Comparison of ENCODE assay signal across 11 mouse cellular contexts in genomic region chr9:123006071-123006470, GRCm38 (mm10). TPM values are rescaled to one million over a fixed set of nuclear protein-coding genes. Genes with fewer than 3 reads are reported as not detected.
DNase-seq lines count a peak whose midpoint lies in the region; ATAC-seq and TF ChIP-seq lines count a peak whose summit lies in the region.
"Had no signal": no experiment of that assay in that cellular context is flagged by ENCODE, and none has a peak within 500 bp of the region (broad histone marks: within the 10 kb centered on the region; RNA-seq: fewer than 3 reads in every experiment).

No protein-coding gene starts in this region.

- H3K36me3 ChIP-seq in midbrain, embryonic 14.5 days (ENCODE audit: control insufficient read depth, insufficient read depth, low read length) = peaks cover 24% of the 10 kb centered on the region
- peaks cover 45% of the 10 kb centered on the region for H3K36me3 ChIP-seq in midbrain, embryonic 13.5 days
- peaks cover 11% of the 10 kb centered on the region for H3K36me3 ChIP-seq in stomach, postnatal 0 days (ENCODE audit: control insufficient read depth, insufficient read depth, low read length)

- H3K27me3 ChIP-seq in midbrain, embryonic 14.5 days (ENCODE audit: control insufficient read depth, insufficient read depth, low read length) = no peaks in the 10 kb centered on the region
- H3K27me3 ChIP-seq in midbrain, embryonic 13.5 days = no peaks in the 10 kb centered on the region
- no peaks in the 10 kb centered on the region for H3K27me3 ChIP-seq in stomach, postnatal 0 days (ENCODE audit: control insufficient read depth, insufficient read depth, low read length)

- no peak for DNase-seq in gastrocnemius, adult 2 months
- no peak for DNase-seq in gastrocnemius, postnatal 14 days
- peak; percentile 51 for DNase-seq in midbrain, embryonic 14.5 days
- no peak for DNase-seq in stomach, postnatal 0 days (ENCODE audit: low spot score)
- DNase-seq in urinary bladder, postnatal 4 days (ENCODE audit: low spot score in 2 of 2) = no peak
- no peak for DNase-seq in gastrocnemius, postnatal 4 days (ENCODE audit: low spot score in 2 of 2)
- DNase-seq: kidney, adult 18-20 months; right cerebral cortex, adult 18-20 months had no signal

- 80% methylated on average over 6 of the region's 6 CpGs for WGBS in midbrain, embryonic 14.5 days
- 81% methylated on average over 6 of the region's 6 CpGs for WGBS in midbrain, embryonic 13.5 days
- 54% methylated on average over 6 of the region's 6 CpGs for WGBS in stomach, postnatal 0 days

- no peak overlapping the region for H3K27ac ChIP-seq in gastrocnemius, adult 2 months
- H3K27ac ChIP-seq in midbrain, embryonic 14.5 days (replicated peaks; ENCODE audit: low read depth, low read length) = no peak overlapping the region
- H3K27ac ChIP-seq in midbrain, embryonic 13.5 days = no peak overlapping the region
- no peak overlapping the region for H3K27ac ChIP-seq in cortical plate, adult 2 months (ENCODE audit: insufficient read depth, low read length)
- no peak overlapping the region for H3K27ac ChIP-seq in stomach, postnatal 0 days (replicated peaks)

- H3K9ac ChIP-seq in midbrain, embryonic 14.5 days (replicated peaks; ENCODE audit: low read length) = no peak overlapping the region
- H3K9ac ChIP-seq in midbrain, embryonic 13.5 days (replicated peaks) = no peak overlapping the region
- H3K9ac ChIP-seq in stomach, postnatal 0 days (ENCODE audit: low read length) = no peak overlapping the region

- intact Hi-C loops in gastrocnemius, adult 2 months (cut with DNase I) = no loop called here
- intact Hi-C loops in gastrocnemius, postnatal 14 days (cut with DNase I; ENCODE audit: low total_unique reads) = no loop called here

- no peak for TF ChIP-seq EP300 in stomach, postnatal 0 days (optimal IDR thresholded peaks at IDR 0.05)

- TF ChIP-seq POLR2A in cortical plate, adult 2 months (IDR thresholded peaks at IDR 0.05; ENCODE audit: extremely low read depth, insufficient read depth, low read length) = no peak

- H3K4me1 ChIP-seq in midbrain, embryonic 14.5 days (ENCODE audit: control insufficient read depth, insufficient read depth, low read length) = no peaks in the 10 kb centered on the region
- no peaks in the 10 kb centered on the region for H3K4me1 ChIP-seq in midbrain, embryonic 13.5 days (replicated peaks)
- no peaks in the 10 kb centered on the region for H3K4me1 ChIP-seq in cortical plate, adult 2 months (ENCODE audit: control insufficient read depth, insufficient read depth, low read length)
- H3K4me1 ChIP-seq in stomach, postnatal 0 days (replicated peaks; ENCODE audit: control insufficient read depth, insufficient read depth) = no peaks in the 10 kb centered on the region

- no peak for ATAC-seq in midbrain, embryonic 14.5 days (ENCODE audit: low FRiP score, low TSS enrichment)
- ATAC-seq in midbrain, embryonic 13.5 days = no peak
- ATAC-seq in stomach, postnatal 0 days (ENCODE audit: low FRiP score, low TSS enrichment) = no peak

- no peaks in the 10 kb centered on the region for H3K9me3 ChIP-seq in midbrain, embryonic 14.5 days (ENCODE audit: control insufficient read depth, low read length)
- no peaks in the 10 kb centered on the region for H3K9me3 ChIP-seq in midbrain, embryonic 13.5 days
- H3K9me3 ChIP-seq in stomach, postnatal 0 days (ENCODE audit: control insufficient read depth, low read length) = no peaks in the 10 kb centered on the region

- no peak overlapping the region for H3K4me3 ChIP-seq in gastrocnemius, adult 2 months
- H3K4me3 ChIP-seq in midbrain, embryonic 14.5 days (replicated peaks; ENCODE audit: low read depth, low read length) = no peak overlapping the region
- H3K4me3 ChIP-seq in midbrain, embryonic 13.5 days (replicated peaks) = no peak overlapping the region
- no peak overlapping the region for H3K4me3 ChIP-seq in cortical plate, adult 2 months (ENCODE audit: insufficient read depth, low read length)
- no peak overlapping the region for H3K4me3 ChIP-seq in stomach, postnatal 0 days (ENCODE audit: low read depth, low read length)

- peak; percentile 51 for TF ChIP-seq CTCF in gastrocnemius, adult 2 months (IDR thresholded peaks at IDR 0.05)
- 0 out of 2 replicates have a peak, but pooled peaks have one; percentile 13 for TF ChIP-seq CTCF in cortical plate, adult 2 months (IDR thresholded peaks at IDR 0.05; ENCODE audit: extremely low read depth, insufficient read depth, low read length)
- TF ChIP-seq CTCF in stomach, postnatal 0 days (IDR thresholded peaks at IDR 0.05; ENCODE audit: low read depth) = peak; percentile 60

- no peak overlapping the region for H3K4me2 ChIP-seq in midbrain, embryonic 14.5 days (ENCODE audit: low read length)
- no peak overlapping the region for H3K4me2 ChIP-seq in midbrain, embryonic 13.5 days (replicated peaks)
- no peak overlapping the region for H3K4me2 ChIP-seq in stomach, postnatal 0 days (replicated peaks; ENCODE audit: low read depth)
- H3K4me2 ChIP-seq: midbrain, embryonic 11.5 days had no signal

RNA-seq across cellular contexts. Expression of gene Tmem42, which starts 15.1 kb away (rescaled TPM):
- total RNA-seq in gastrocnemius, adult 2 months (2021) = 10 to 100 TPM in 1 of 2 experiments, 1 to 10 TPM in 1; 9.2 to 10.5 TPM
- 10 to 100 TPM in 1 of 2 experiments, 1 to 10 TPM in 1; 9.0 to 11.2 TPM for total RNA-seq in gastrocnemius, postnatal 14 days (2021)
- 27.4 and 35.3 TPM in 2 replicates for polyA plus RNA-seq in midbrain, embryonic 14.5 days (2014; fragmentation: Nextera tagmentation; extraction: Ambion mirVana)
- polyA plus RNA-seq in midbrain, embryonic 13.5 days (2015; fragmentation: Nextera tagmentation; extraction: Ambion mirVana) = 22.3 and 24.6 TPM in 2 replicates
- 38.5 and 38.7 TPM in 2 replicates for polyA plus RNA-seq in cortical plate, adult 2 months (2012; rRNA removed)
- polyA plus RNA-seq in stomach, postnatal 0 days (2015; fragmentation: Nextera tagmentation; extraction: Ambion mirVana) = 28.3 and 30.1 TPM in 2 replicates
- total RNA-seq in gastrocnemius, postnatal 4 days (2021) = 10 to 100 TPM; 10.4 to 12.0 TPM

RNA-seq across cellular contexts. Expression of gene Tgm4, which starts 28.5 kb away (rescaled TPM):
- total RNA-seq in gastrocnemius, adult 2 months (2021) = under 1 TPM in 1 of 2 experiments, not detected in 1; 0.56 TPM
- total RNA-seq in gastrocnemius, postnatal 14 days (2021) = under 1 TPM; 0.16 TPM
- 0.39 and 0.91 TPM in 2 replicates for polyA plus RNA-seq in midbrain, embryonic 14.5 days (2014; fragmentation: Nextera tagmentation; extraction: Ambion mirVana)
- 1.1 TPM in 2 replicates for polyA plus RNA-seq in midbrain, embryonic 13.5 days (2015; fragmentation: Nextera tagmentation; extraction: Ambion mirVana)
- polyA plus RNA-seq in cortical plate, adult 2 months (2012; rRNA removed) = 0.86 and 0.93 TPM in 2 replicates
- polyA plus RNA-seq in stomach, postnatal 0 days (2015; fragmentation: Nextera tagmentation; extraction: Ambion mirVana) = 0.44 and 0.52 TPM in 2 replicates
- under 1 TPM in 1 of 2 experiments, not detected in 1; 0.29 TPM for total RNA-seq in gastrocnemius, postnatal 4 days (2021)

RNA-seq across cellular contexts. Expression of gene Kif15, which starts 55.2 kb away (rescaled TPM):
- under 1 TPM in 1 of 2 experiments, not detected in 1; 0.17 TPM for total RNA-seq in gastrocnemius, adult 2 months (2021)
- total RNA-seq in gastrocnemius, postnatal 14 days (2021) = 1 to 10 TPM; 2.1 to 2.5 TPM
- 8.0 and 13.6 TPM in 2 replicates for polyA plus RNA-seq in midbrain, embryonic 14.5 days (2014; fragmentation: Nextera tagmentation; extraction: Ambion mirVana)
- 32.5 and 33.2 TPM in 2 replicates for polyA plus RNA-seq in midbrain, embryonic 13.5 days (2015; fragmentation: Nextera tagmentation; extraction: Ambion mirVana)
- polyA plus RNA-seq in cortical plate, adult 2 months (2012; rRNA removed) = 0.79 and 0.92 TPM in 2 replicates
- polyA plus RNA-seq in stomach, postnatal 0 days (2015; fragmentation: Nextera tagmentation; extraction: Ambion mirVana) = 7.3 and 9.3 TPM in 2 replicates
- 10 to 100 TPM; 14.5 to 19.4 TPM for total RNA-seq in gastrocnemius, postnatal 4 days (2021)

RNA-seq across cellular contexts. Expression of gene 1110059G10Rik, which starts 55.3 kb away (rescaled TPM):
- total RNA-seq in gastrocnemius, adult 2 months (2021) = 10 to 100 TPM; 10.4 to 11.3 TPM
- total RNA-seq in gastrocnemius, postnatal 14 days (2021) = 10 to 100 TPM; 11.1 to 12.1 TPM
- polyA plus RNA-seq in midbrain, embryonic 14.5 days (2014; fragmentation: Nextera tagmentation; extraction: Ambion mirVana) = 36.5 and 37.7 TPM in 2 replicates
- polyA plus RNA-seq in midbrain, embryonic 13.5 days (2015; fragmentation: Nextera tagmentation; extraction: Ambion mirVana) = 36.8 and 38.7 TPM in 2 replicates
- 18.9 and 20.0 TPM in 2 replicates for polyA plus RNA-seq in cortical plate, adult 2 months (2012; rRNA removed)
- 31.0 and 32.2 TPM in 2 replicates for polyA plus RNA-seq in stomach, postnatal 0 days (2015; fragmentation: Nextera tagmentation; extraction: Ambion mirVana)
- 10 to 100 TPM; 18.1 to 20.7 TPM for total RNA-seq in gastrocnemius, postnatal 4 days (2021)
